Mouse (Mus musculus) thymus, adult 2 months (tissue): ENCODE results near the gene Slc34a2.

Experiments used
- CTCF ChIP-seq: fragments of 200-500 bp; IDR thresholded peaks from 2 replicates; pipeline ENCODE4 v1.5.1; 2012; ENCODE audit warnings: mild to moderate bottlenecking, control low read depth, low read length, moderate library complexity, borderline replicate concordance; ENCODE audit not compliant: control insufficient read depth, poor library complexity, insufficient read depth; ENCODE audit errors: extremely low read depth
- POLR2A ChIP-seq: fragments of 200-500 bp; IDR thresholded peaks from 2 replicates; pipeline ENCODE4 v1.6.1; 2012; ENCODE audit warnings: mild to moderate bottlenecking, low read length, control low read depth, moderate library complexity; ENCODE audit not compliant: control insufficient read depth, poor library complexity, insufficient read depth; ENCODE audit errors: extremely low read depth

DNA sequence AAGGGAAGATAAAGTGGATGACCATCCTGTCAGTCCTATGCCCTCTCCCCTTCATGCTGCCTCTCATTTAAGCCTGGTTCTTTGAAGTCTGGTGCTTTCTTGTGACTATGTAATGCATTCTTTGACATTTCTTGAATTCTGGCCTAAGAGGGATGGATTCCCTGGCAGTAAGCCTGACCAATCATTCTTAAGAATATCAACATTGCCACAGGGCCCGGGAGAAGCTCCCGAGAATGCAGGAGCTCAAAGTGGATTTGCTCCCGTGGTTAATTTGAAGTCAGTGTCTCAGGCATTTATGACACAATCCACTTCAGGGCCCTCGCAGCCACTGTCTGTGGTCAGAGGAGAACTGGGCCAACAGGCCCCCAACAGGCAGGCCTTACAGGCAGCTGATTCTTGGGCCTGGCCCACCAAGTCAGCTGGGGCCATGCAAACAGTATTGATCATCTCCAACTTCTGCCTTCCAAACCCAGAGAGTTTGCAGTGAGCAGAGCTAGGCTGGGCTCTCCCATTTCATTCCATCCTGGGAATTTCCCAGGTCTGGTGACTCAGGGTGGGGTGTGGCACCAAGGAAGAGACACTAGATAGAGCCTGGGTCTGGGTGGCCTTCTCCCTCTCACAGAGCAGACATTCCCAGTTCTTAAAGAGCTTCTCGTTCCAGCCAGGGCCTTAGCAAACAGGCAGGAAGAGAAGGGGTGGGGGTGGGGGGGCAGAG, 4.3 kb downstream of the Slc34a2 start:
- TF ChIP-seq CTCF (no peak), POLR2A (no peak)
